Mouse (Mus musculus) cortical plate, adult 2 months (tissue): ENCODE data around the gene Zfp687.

ENCODE experiments used
- CTCF ChIP-seq: fragments of 200-500 bp; IDR thresholded peaks from 2 replicates; pipeline ENCODE4 v1.5.1; 2011; ENCODE audit warnings: mild to moderate bottlenecking, control low read depth, low read length; ENCODE audit not compliant: insufficient read depth; ENCODE audit errors: extremely low read depth
- POLR2A ChIP-seq: fragments of 200-500 bp; IDR thresholded peaks from 2 replicates; pipeline ENCODE4 v1.6.1; 2011; ENCODE audit warnings: mild to moderate bottlenecking, low read length, control low read depth; ENCODE audit not compliant: insufficient read depth; ENCODE audit errors: extremely low read depth

- TF ChIP-seq CTCF, result no peak
- TF ChIP-seq POLR2A, result no peak
Observed at GRCm38 (mm10) chr3:95005651-95006050, 9.6 kb downstream of the Zfp687 start.
